In the genomic region with DNA sequence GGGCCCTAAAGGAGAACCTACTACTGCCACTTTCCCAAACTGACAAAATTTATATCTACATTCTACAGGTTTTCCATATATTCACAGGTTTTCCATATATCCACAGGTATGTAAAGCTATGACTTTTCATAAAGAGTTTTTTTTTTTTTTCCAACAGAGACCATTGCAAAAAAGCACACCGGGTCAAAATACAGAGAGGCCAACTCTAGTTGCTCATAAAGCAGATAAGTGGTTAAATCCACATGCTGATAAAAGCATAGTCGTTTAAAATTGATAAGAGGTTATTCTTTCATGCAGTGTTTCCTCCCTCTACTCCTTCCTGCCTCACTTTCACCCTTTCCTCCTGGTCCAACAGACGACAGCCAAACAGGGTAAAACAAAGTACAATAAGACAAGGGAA, we compare ENCODE assay signal across 24 mouse cellular contexts.
DNase-seq lines count a peak whose midpoint lies in the region; ATAC-seq and TF ChIP-seq lines count a peak whose summit lies in the region.
"Had no signal": no experiment of that assay in that cellular context is flagged by ENCODE, and none has a peak within 500 bp of the region (broad histone marks: within the 10 kb centered on the region; RNA-seq: fewer than 3 reads in every experiment).

No protein-coding gene starts in this region.

- no peak overlapping the region for H3K4me3 ChIP-seq in midbrain, embryonic 11.5 days (ENCODE audit: low read depth, low read length)
- H3K4me3 ChIP-seq in midbrain, embryonic 15.5 days: no peak overlapping the region
- peak overlapping the region in 1 of 2 experiments; percentile 4; a peak in 1 of 4 replicates for H3K4me3 ChIP-seq in MEL (ENCODE audit: control insufficient read depth in 1 of 2, insufficient read depth in 1 of 2, low read depth in 2 of 2, low read length in 2 of 2)

- H3K9me3 ChIP-seq in midbrain, embryonic 11.5 days (ENCODE audit: control insufficient read depth, low read length): no peaks in the 10 kb centered on the region
- H3K9me3 ChIP-seq in midbrain, embryonic 15.5 days: no peaks in the 10 kb centered on the region
- no peaks in the 10 kb centered on the region for H3K9me3 ChIP-seq in MEL (replicated peaks; ENCODE audit: insufficient read depth, low read length)
- H3K9me3 ChIP-seq: G1E had no signal

- no peak overlapping the region for H3K4me2 ChIP-seq in midbrain, embryonic 11.5 days
- no peak overlapping the region for H3K4me2 ChIP-seq in midbrain, embryonic 15.5 days

- no peaks in the 10 kb centered on the region for H3K79me2 ChIP-seq in MEL (ENCODE audit: control insufficient read depth, insufficient read depth, low read length, poor library complexity)

- TF ChIP-seq CTCF in MEL (IDR thresholded peaks at IDR 0.05 in 2 of 3, conservative IDR thresholded peaks at IDR 0.05 in 1 of 3; ENCODE audit: control insufficient read depth in 1 of 3, insufficient read depth in 1 of 3, low read depth in 2 of 3, low read length in 3 of 3, poor library complexity in 1 of 3, severe bottlenecking in 1 of 3): no peak

- TF ChIP-seq EP300 in MEL (IDR thresholded peaks at IDR 0.05; ENCODE audit: low read depth in 1 of 2, low read length in 2 of 2): peak; percentile 89 to 92

- no peak overlapping the region for H3K9ac ChIP-seq in midbrain, embryonic 11.5 days (ENCODE audit: low read length)
- H3K9ac ChIP-seq in midbrain, embryonic 15.5 days: no peak overlapping the region
- peak overlapping the region; percentile 3; the same call in 1 of the 2 replicates for H3K9ac ChIP-seq in MEL (ENCODE audit: control insufficient read depth, low read depth, low read length, poor library complexity, severe bottlenecking)

- H3K27me3 ChIP-seq in midbrain, embryonic 11.5 days (ENCODE audit: control insufficient read depth, insufficient read depth, low read length): no peaks in the 10 kb centered on the region
- H3K27me3 ChIP-seq in midbrain, embryonic 15.5 days (replicated peaks): no peaks in the 10 kb centered on the region
- H3K27me3 ChIP-seq in MEL (ENCODE audit: control insufficient read depth in 1 of 2, insufficient read depth in 2 of 2, low read length in 2 of 2): no peaks in the 10 kb centered on the region
- H3K27me3 ChIP-seq: CH12.LX had no signal

- TF ChIP-seq POLR2A in MEL (IDR thresholded peaks at IDR 0.05; ENCODE audit: control insufficient read depth in 1 of 2, insufficient read depth in 1 of 2, low read depth in 1 of 2, low read length in 2 of 2, poor library complexity in 1 of 2): no peak

- DNase-seq in midbrain, embryonic 11.5 days (ENCODE audit: low spot score, missing footprints): peak; percentile 31
- peak; percentile 55 for DNase-seq in MEL (ENCODE audit: low read depth, low spot score)
- no peak for DNase-seq in layer of hippocampus, postnatal 10 days (ENCODE audit: low spot score in 2 of 2)
- no peak for DNase-seq in c-Kit-positive CD71-positive TER-119-positive erythroid progenitor cells, embryonic 14.5 days (ENCODE audit: low spot score)
- DNase-seq in kidney, adult 11 months: no peak
- DNase-seq: adrenal gland, adult 2 months; adrenal gland, adult 8-10 months; adrenal gland, postnatal 10 days; adrenal gland, postnatal 14 days; adrenal gland, postnatal 25 days; adrenal gland, postnatal 36 days; B cell, adult 2 months; cerebellum, adult 11 months; cerebellum, adult 11-12 months; cerebellum, adult 18-20 months; cerebellum, adult 2 months had no signal

- no peak overlapping the region for H3K27ac ChIP-seq in midbrain, embryonic 11.5 days (ENCODE audit: low read depth, low read length)
- H3K27ac ChIP-seq in midbrain, embryonic 15.5 days: no peak overlapping the region
- peak overlapping the region; percentile 40; the same call in 1 of the 2 replicates for H3K27ac ChIP-seq in MEL (ENCODE audit: control insufficient read depth, low read depth, low read length)

- no peaks in the 10 kb centered on the region for H3K4me1 ChIP-seq in midbrain, embryonic 11.5 days (ENCODE audit: control insufficient read depth, insufficient read depth, low read length)
- H3K4me1 ChIP-seq in midbrain, embryonic 15.5 days: no peaks in the 10 kb centered on the region
- peaks cover 21 to 34% of the 10 kb centered on the region in 2 experiments for H3K4me1 ChIP-seq in MEL (ENCODE audit: control insufficient read depth in 1 of 2, insufficient read depth in 2 of 2, low read length in 2 of 2)

- ATAC-seq in midbrain, embryonic 11.5 days (ENCODE audit: low FRiP score): no peak
- ATAC-seq in midbrain, embryonic 15.5 days (replicated peaks): no peak
- 0 out of 2 replicates have a peak, but pooled peaks have one; percentile 20 for ATAC-seq in megakaryocyte progenitor cell, adult 5-6 weeks (replicated peaks; ENCODE audit: poor library complexity)
- ATAC-seq in megakaryocyte-erythroid progenitor cell, adult 5-6 weeks (replicated peaks; ENCODE audit: low FRiP score, low TSS enrichment, poor library complexity, severe bottlenecking): 0 out of 2 replicates have a peak, but pooled peaks have one; percentile 38
- ATAC-seq: activated CD4-positive, CD25-positive, alpha-beta regulatory T cell, adult 4 months; CD4-positive, CD25-positive, alpha-beta regulatory T cell, adult 4 months; Patski had no signal

- 81% methylated on average over 3 of the region's 3 CpGs for WGBS in midbrain, embryonic 11.5 days
- 84% methylated on average over 3 of the region's 3 CpGs for WGBS in midbrain, embryonic 15.5 days

- no peaks in the 10 kb centered on the region for H3K36me3 ChIP-seq in midbrain, embryonic 11.5 days (ENCODE audit: control insufficient read depth, insufficient read depth, low read length)
- H3K36me3 ChIP-seq in midbrain, embryonic 15.5 days (replicated peaks): no peaks in the 10 kb centered on the region
- H3K36me3 ChIP-seq in MEL (ENCODE audit: control insufficient read depth in 1 of 2, insufficient read depth in 2 of 2, low read length in 2 of 2): peaks cover 0 to 40% of the 10 kb centered on the region in 2 experiments; a peak in 2 of 4 replicates
- H3K36me3 ChIP-seq: G1E had no signal

- no peak for TF ChIP-seq RAD21 in MEL (IDR thresholded peaks at IDR 0.05; ENCODE audit: low read depth, low read length)

TF ChIP-seq in MEL, 35 proteins besides CTCF, POLR2A, EP300 and RAD21:
- TF ChIP-seq NRF1 (IDR thresholded peaks at IDR 0.05; ENCODE audit: insufficient read depth, low read depth, low read length, poor library complexity, severe bottlenecking): no peak
- TF ChIP-seq SIN3A (IDR thresholded peaks at IDR 0.05; ENCODE audit: low read length): peak; percentile 61
- peak; percentile 85 for TF ChIP-seq ZNF384 (IDR thresholded peaks at IDR 0.05; ENCODE audit: low read depth, low read length)
- TF ChIP-seq MAFK (IDR thresholded peaks at IDR 0.05; ENCODE audit: borderline replicate concordance, low read depth, low read length): no peak; the same call in 1 of the 2 replicates
- TF ChIP-seq MAX (IDR thresholded peaks at IDR 0.05; ENCODE audit: low read length): peak; percentile 47; the same call in 1 of the 2 replicates
- TF ChIP-seq TCF12 (IDR thresholded peaks at IDR 0.05; ENCODE audit: low read depth, low read length): peak; percentile 72
- TF ChIP-seq ZC3H11A (IDR thresholded peaks at IDR 0.05; ENCODE audit: low read depth, low read length): 0 out of 2 replicates have a peak, but pooled peaks have one; percentile 1
- no peak for TF ChIP-seq POLR2AphosphoS2 (IDR thresholded peaks at IDR 0.05; ENCODE audit: low read length)
- TF ChIP-seq JUND (IDR thresholded peaks at IDR 0.05; ENCODE audit: low read depth, low read length): 0 out of 2 replicates have a peak, but pooled peaks have one; percentile 25
- TF ChIP-seq TBP (IDR thresholded peaks at IDR 0.05; ENCODE audit: low read depth, low read length): no peak
- TF ChIP-seq MYC (IDR thresholded peaks at IDR 0.05; ENCODE audit: low read depth, low read length): peak; percentile 50; the same call in 1 of the 2 replicates
- 0 out of 2 replicates have a peak, but pooled peaks have one; percentile 35 for TF ChIP-seq HCFC1 (IDR thresholded peaks at IDR 0.05; ENCODE audit: low read depth, low read length)
- peak; percentile 78 for TF ChIP-seq RCOR1 (IDR thresholded peaks at IDR 0.05; ENCODE audit: low read depth, low read length)
- no peak for TF ChIP-seq ELF1 (IDR thresholded peaks at IDR 0.05; ENCODE audit: low read depth, low read length)
- peak; percentile 92 for TF ChIP-seq GATA1 (IDR thresholded peaks at IDR 0.05; ENCODE audit: low read depth, low read length)
- TF ChIP-seq MXI1 (IDR thresholded peaks at IDR 0.05; ENCODE audit: low read depth, low read length): no peak
- peak; percentile 39; the same call in 1 of the 2 replicates for TF ChIP-seq MYB (IDR thresholded peaks at IDR 0.05; ENCODE audit: low read depth, low read length)
- peak; percentile 79 for TF ChIP-seq ETS1 (IDR thresholded peaks at IDR 0.05; ENCODE audit: low read depth, low read length)
TF ChIP-seq in MEL: peak in this region for 12.

Comparison
In these comparisons a context has a peak if more than half of its experiments do, and no peak if none do; other contexts are left out.
1. ATAC-seq: peak in megakaryocyte progenitor cell, adult 5-6 weeks (single experiment) and megakaryocyte-erythroid progenitor cell, adult 5-6 weeks (single experiment); none in midbrain, embryonic 11.5 days (single experiment) and midbrain, embryonic 15.5 days (single experiment).
2. DNase-seq: peak in midbrain, embryonic 11.5 days (single experiment) and MEL (single experiment); none in layer of hippocampus, postnatal 10 days (0 of 2), c-Kit-positive CD71-positive TER-119-positive erythroid progenitor cells, embryonic 14.5 days (single experiment) and kidney, adult 11 months (single experiment).